Mouse (Mus musculus) E14TG2a.4 (cell line): ENCODE data around the gene Ide.

Experiments
- CTCF ChIP-seq: conservative IDR thresholded peaks from 2 replicates; pipeline ENCODE4 v1.5.1; 2014; ENCODE audit warnings: low read length
- NANOG ChIP-seq: IDR thresholded peaks from 2 replicates; pipeline ENCODE4 v1.6.1; 2014; ENCODE audit warnings: borderline replicate concordance, low read length, mixed read lengths

- no peak for TF ChIP-seq CTCF
- TF ChIP-seq NANOG: no peak
Measured at GRCm38 (mm10) chr19:37246859-37247258, 90.8 kb downstream of the Ide start.
